Mouse (Mus musculus) lung, postnatal 0 days (tissue): ENCODE results near the gene Tnfsf10. TPM values are rescaled to one million over a fixed set of nuclear protein-coding genes. Genes with fewer than 3 reads are reported as not detected.
A peak's percentile ranks its signal among the peaks of the same experiment; 100 is the strongest.

Experiments used
- ATAC-seq: fragments of 200-750 bp; cut with Nextera tagmentation; 2 replicates; pipeline ENCODE4 v1.8.0; 2017; ENCODE audit warnings: moderate library complexity
- DNase-seq: peaks from one replicate; pipeline ENCODE4 v3.0.0-alpha.2; 2016; ENCODE audit warnings: low spot score
- H3K27ac ChIP-seq: fragments of 300-500 bp; sonication (generic); 2 replicates; pipeline ENCODE4 v1.5.1; 2014; ENCODE audit warnings: antibody characterized with exemption, mild to moderate bottlenecking, low read length, mixed read lengths
- H3K27me3 ChIP-seq: fragments of 300-500 bp; sonication (generic); replicated peaks from 2 replicates; pipeline ENCODE4 v1.6.1; 2014; ENCODE audit warnings: low read length, mixed read lengths; ENCODE audit not compliant: insufficient read depth
- H3K36me3 ChIP-seq: fragments of 300-500 bp; sonication (generic); 2 replicates; pipeline ENCODE4 v1.6.1; 2014; ENCODE audit warnings: low read length, mixed read lengths; ENCODE audit not compliant: insufficient read depth
- H3K4me1 ChIP-seq: fragments of 300-500 bp; sonication (generic); 2 replicates; pipeline ENCODE4 v1.6.1; 2014; ENCODE audit warnings: antibody characterized with exemption, low read depth, low read length, mixed read lengths; ENCODE audit not compliant: insufficient read depth
- H3K4me2 ChIP-seq: fragments of 300-500 bp; sonication (generic); replicated peaks from 2 replicates; pipeline ENCODE4 v1.6.1; 2014; ENCODE audit warnings: low read depth, mild to moderate bottlenecking, low read length, moderate library complexity, mixed read lengths
- H3K4me3 ChIP-seq: fragments of 300-500 bp; sonication (generic); 2 replicates; pipeline ENCODE4 v1.5.1; 2014; ENCODE audit warnings: low read depth, low read length
- H3K9ac ChIP-seq: fragments of 300-500 bp; sonication (generic); replicated peaks from 2 replicates; pipeline ENCODE4 v1.6.1; 2014; ENCODE audit warnings: low read depth, mild to moderate bottlenecking
- H3K9me3 ChIP-seq: fragments of 300-500 bp; sonication (generic); 2 replicates; pipeline ENCODE4 v1.6.1; 2016; ENCODE audit warnings: low read length, mixed read lengths
- CTCF ChIP-seq: IDR thresholded peaks from 2 replicates; pipeline ENCODE4 v1.5.1; 2016; ENCODE audit warnings: antibody characterized with exemption, mild to moderate bottlenecking
- EP300 ChIP-seq: IDR thresholded peaks from 2 replicates; pipeline ENCODE4 v1.6.1; 2016; ENCODE audit warnings: antibody characterized with exemption, mild to moderate bottlenecking, control low read depth
- WGBS: fragments of 180-500 bp; shearing (Covaris S2); extraction: QIAGEN DNeasy Blood & Tissue Kit; methylation state at CpG from one replicate; pipeline ENCODE4 v1.1.7; 2014; 5-methylcytosine and 5-hydroxymethylcytosine counted together
- polyA plus RNA-seq: library from polyadenylated mRNA; unstranded; fragments of >200 nt; fragmentation: Nextera tagmentation; extraction: Ambion mirVana; gene quantifications from 2 replicates; pipeline ENCODE4 v1.2.1, GENCODE M21; 2015

Tnfsf10 gene
- polyA plus RNA-seq, 1 experiment from 2014 or later: 8.1 TPM

DNA sequence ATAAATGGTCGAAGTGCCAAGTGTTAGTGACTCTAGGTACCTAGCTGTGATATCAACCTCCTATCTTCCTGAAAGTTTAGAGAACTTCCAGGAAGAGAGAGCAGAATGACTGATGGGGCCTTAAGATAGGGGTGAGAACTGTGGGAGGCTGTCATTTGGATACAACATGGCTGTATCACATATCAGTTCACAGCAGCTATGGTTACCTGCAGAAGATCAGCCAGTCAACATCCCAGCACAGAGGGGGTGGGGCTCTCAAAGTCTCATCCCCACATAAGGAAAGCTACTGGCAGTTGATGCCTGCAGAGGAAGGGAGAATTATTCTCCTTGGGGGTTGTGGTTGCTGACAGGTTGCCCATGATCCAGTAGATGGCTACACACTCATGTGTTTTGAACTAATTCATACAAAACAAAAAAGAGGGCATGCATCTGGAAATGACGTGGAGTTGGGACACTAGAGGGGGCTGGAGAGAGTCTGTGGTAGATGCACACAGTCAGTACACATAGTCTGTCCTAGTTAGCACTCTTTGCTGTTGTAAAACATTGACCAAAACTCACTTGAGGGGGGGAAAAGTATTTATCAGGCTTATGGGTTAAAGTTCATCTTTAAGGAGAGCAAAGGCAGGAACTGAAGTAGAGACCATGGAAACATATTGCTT is 2.2 kb upstream of the Tnfsf10 start:
- Histone ChIP-seq H3K36me3 (no peaks in the 10 kb centered on the region), H3K27ac (no peak overlapping the region), H3K4me1 (no peaks in the 10 kb centered on the region), H3K9ac (no peak overlapping the region), H3K4me2 (no peak overlapping the region), H3K9me3 (no peaks in the 10 kb centered on the region), H3K27me3 (no peaks in the 10 kb centered on the region), H3K4me3 (no peak overlapping the region)
- TF ChIP-seq CTCF: peak; percentile 38
- no peak for TF ChIP-seq EP300
- ATAC-seq (no peak), DNase-seq (no peak)
- WGBS: 54% methylated on average over 2 of the region's 2 CpGs

DNA sequence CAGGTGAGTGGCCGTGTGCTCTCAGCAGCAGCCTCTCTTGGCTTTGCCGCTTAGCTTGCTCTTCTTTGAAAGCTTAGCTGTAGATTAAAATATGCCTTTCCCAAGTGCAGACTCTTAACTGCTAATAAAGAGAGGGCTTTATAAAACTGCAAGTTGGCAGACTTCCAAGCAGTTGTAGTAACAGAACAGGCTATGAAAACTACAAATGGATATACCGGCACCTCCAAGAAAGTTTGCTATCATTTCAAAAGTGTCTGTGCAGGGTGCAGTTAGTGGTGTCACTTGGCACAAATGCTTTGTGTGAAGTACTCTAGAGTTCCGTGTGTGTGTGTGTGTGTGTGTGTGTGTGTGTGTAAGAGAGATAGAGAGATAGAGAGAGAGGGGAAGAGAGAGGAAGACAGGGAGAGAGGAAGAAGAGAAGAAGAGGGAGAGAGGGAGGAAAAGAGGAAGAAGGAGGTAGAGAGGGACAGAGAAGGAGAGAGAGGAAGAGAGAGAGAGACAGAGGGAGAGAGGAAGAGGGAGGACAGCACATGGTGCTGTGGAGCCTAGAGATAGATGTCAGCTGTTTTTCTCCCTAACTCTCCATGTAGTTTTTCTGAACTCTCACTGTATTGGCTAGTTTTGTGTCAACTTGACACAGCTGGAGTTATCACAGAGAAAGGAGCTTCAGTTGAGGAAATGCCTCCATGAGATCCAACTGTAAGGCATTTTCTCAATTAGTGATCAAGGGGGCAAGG is 628 bp downstream of the Tnfsf10 start:
- peak overlapping the region; percentile 67 for H3K4me2 ChIP-seq
- H3K4me3 ChIP-seq: peak overlapping the region; percentile 49
- no peaks in the 10 kb centered on the region for H3K9me3 ChIP-seq
- WGBS: 7% methylated on average over 4 of the region's 4 CpGs
- DNase-seq (peak; percentile 46), ATAC-seq (0 out of 2 replicates have a peak, but pooled peaks have one; percentile 8)
- H3K27me3 ChIP-seq: no peaks in the 10 kb centered on the region
- no peaks in the 10 kb centered on the region for H3K36me3 ChIP-seq
- TF ChIP-seq EP300 (no peak), CTCF (no peak)
- no peak overlapping the region for H3K9ac ChIP-seq
- no peaks in the 10 kb centered on the region for H3K4me1 ChIP-seq
- H3K27ac ChIP-seq: peak overlapping the region; percentile 69

- DNase-seq (no peak), ATAC-seq (no peak)
- no peak overlapping the region for H3K4me3 ChIP-seq
- H3K4me1 ChIP-seq: no peaks in the 10 kb centered on the region
- TF ChIP-seq EP300: no peak
- TF ChIP-seq CTCF: no peak
- H3K9ac ChIP-seq: no peak overlapping the region
- no peaks in the 10 kb centered on the region for H3K9me3 ChIP-seq
- no peak overlapping the region for H3K27ac ChIP-seq
- no peaks in the 10 kb centered on the region for H3K36me3 ChIP-seq
- H3K4me2 ChIP-seq: peak overlapping the region; percentile 28; the same call in 1 of the 2 replicates
- WGBS: no CpG with 5 or more reads among the region's 1 CpGs
- H3K27me3 ChIP-seq: no peaks in the 10 kb centered on the region
Measured at GRCm38 (mm10) chr3:27319650-27320049, 2.8 kb downstream of the Tnfsf10 start.

DNA sequence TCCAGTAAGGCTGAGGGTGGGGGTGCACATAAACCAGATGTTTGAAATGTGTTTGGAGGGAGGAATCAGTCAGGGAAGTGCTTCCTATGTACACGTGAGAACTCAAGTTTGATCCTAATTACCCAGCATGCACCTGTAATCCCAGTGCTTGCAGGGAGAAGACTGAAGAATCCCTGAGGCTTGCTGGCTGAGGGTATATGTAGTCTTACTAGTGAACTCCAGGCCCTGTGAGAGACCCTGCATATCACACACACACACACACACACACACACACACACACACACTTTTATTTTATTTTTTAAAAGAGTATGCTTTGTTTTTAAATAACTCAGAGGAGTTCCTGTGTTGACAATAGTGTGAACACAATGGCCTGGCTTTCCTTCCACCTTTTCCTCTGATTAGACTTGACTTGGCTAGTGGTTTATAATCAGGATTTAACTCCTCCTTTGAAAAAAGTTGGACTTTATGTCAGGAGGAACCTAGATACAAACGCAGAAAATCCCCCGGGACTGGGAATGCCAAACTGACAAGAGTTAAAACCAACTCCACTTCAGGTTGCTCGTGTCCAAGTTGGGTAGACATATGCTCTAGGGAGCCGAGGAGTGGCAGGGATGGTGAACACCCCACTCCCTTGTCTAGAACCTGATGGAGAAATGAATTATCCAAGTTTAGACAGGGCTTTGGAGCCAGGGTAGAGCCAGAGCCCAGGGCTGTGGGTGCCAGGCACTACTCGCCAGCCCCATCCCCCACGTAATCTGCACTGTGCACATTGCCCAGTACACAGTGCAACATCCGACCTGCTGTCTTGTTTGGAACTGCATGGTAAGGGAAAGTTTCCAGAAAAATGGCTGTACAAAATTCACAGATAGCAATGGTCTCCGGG is 4.0 kb downstream of the Tnfsf10 start:
- no peak overlapping the region for H3K9ac ChIP-seq
- no peak overlapping the region for H3K4me3 ChIP-seq
- no peaks in the 10 kb centered on the region for H3K27me3 ChIP-seq
- no peaks in the 10 kb centered on the region for H3K36me3 ChIP-seq
- H3K4me1 ChIP-seq: no peaks in the 10 kb centered on the region
- ATAC-seq: peak; percentile 68
- WGBS: 55% methylated on average over 9 of the region's 9 CpGs
- peak overlapping the region; percentile 52; the same call in 1 of the 2 replicates for H3K27ac ChIP-seq
- peak; percentile 66 for TF ChIP-seq EP300
- TF ChIP-seq CTCF: no peak
- H3K9me3 ChIP-seq: no peaks in the 10 kb centered on the region
- DNase-seq: peak; percentile 46
- no peak overlapping the region; the same call in 1 of the 2 replicates for H3K4me2 ChIP-seq

GRCm38 (mm10) chr3:27322591-27322990 is 5.8 kb downstream of the Tnfsf10 start:
- ATAC-seq (no peak), DNase-seq (no peak)
- Histone ChIP-seq H3K27ac (no peak overlapping the region), H3K4me3 (no peak overlapping the region), H3K4me1 (no peaks in the 10 kb centered on the region), H3K36me3 (no peaks in the 10 kb centered on the region), H3K9me3 (no peaks in the 10 kb centered on the region), H3K9ac (no peak overlapping the region), H3K27me3 (no peaks in the 10 kb centered on the region), H3K4me2 (no peak overlapping the region)
- WGBS: 74% methylated on average over 9 of the region's 9 CpGs
- TF ChIP-seq CTCF (no peak), EP300 (no peak)

- Histone ChIP-seq H3K4me1 (no peaks in the 10 kb centered on the region), H3K4me3 (no peak overlapping the region), H3K27ac (no peak overlapping the region), H3K9me3 (no peaks in the 10 kb centered on the region), H3K9ac (no peak overlapping the region), H3K27me3 (no peaks in the 10 kb centered on the region), H3K4me2 (no peak overlapping the region), H3K36me3 (no peaks in the 10 kb centered on the region)
- ATAC-seq (no peak), DNase-seq (no peak)
- TF ChIP-seq CTCF (no peak), EP300 (no peak)
- WGBS: 25% methylated on average over 5 of the region's 5 CpGs
Measured at GRCm38 (mm10) chr3:27323551-27323950, 6.7 kb downstream of the Tnfsf10 start.
